Mouse (Mus musculus) 3T3-L1 (cell line): ENCODE results near the gene Prm1.

Source experiments
- DNase-seq: peaks from one replicate; pipeline ENCODE4 v3.0.0-alpha.2; 2015; ENCODE audit warnings: low read depth, low spot score

Prm1 gene

DNA sequence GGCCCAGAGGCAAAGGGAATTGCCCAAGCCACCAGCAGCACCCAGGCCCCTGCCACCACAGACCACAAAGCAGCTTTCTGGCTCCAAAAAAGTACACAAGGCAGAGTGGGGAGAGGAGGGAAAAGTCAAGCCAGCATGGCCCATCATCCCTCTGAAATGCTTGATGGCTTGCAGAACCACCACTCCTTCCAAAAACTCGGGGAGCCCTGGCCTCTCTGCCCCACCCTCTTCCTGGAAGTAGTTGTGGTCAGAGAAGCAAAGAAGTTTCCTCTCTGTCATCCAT, 22.5 kb downstream of the Prm1 start:
- peak; percentile 64 for DNase-seq

DNA sequence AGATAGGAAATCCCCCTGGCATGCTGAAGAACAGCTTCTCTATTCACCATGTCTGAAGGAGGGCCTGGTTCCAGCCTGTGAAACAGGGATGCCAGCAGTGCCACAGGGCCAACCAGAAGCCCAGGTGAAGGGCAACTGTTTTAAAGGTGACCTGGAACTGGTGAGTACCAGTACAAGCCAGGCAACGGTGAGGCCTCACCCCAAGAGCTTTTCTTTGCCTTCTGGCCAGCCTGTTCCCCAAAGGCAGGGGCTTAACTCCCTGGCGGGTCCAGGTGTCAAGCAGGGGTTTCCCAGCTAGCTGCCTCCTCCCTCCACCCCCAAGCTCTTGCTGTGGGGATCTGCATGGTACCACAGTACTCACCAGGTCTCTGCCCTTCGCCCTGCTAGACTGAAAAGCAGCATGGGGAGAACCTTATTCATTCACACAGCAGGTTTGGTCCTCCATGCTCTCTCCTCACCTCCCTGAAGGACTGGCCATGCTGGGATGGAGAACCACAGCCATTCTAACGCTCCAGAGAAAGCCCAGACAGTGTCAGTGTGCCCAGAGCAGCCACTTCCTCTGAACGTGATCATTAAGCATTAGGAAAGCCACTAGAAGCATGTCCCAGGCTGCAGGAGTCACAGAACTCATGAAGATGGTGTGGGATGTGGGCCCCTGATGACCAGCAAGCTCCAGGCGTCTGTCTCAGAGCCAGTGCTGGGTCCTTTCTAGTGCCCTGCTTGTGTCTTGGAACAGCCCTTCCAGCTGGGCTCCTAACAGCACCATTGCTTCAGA, 23.1 kb downstream of the Prm1 start:
- no peak for DNase-seq

DNA sequence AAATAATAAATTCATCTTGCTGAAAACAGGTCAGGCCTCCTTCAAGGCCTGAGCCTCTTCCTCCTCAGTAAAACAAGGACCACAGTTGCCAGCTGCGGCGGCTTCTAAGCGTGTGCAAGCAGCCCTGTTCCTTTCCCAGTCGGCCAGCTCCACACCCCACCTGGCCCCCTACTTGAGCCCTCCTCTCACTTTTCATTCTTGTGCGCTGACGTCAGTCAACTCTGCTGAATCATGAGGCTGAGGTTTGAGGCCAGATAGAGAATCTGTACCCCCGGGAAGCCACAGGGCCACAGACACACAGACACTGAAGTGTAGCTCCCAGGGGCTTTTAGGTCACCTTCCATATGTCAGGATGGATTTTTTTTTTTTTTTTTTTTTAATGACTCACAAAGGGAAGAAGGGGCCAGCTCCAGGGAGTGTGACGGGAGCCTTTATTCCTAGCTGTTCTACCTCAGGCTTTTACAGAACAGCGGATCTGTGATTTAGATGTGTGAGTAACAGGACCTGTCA, 23.7 kb downstream of the Prm1 start:
- peak; percentile 88 for DNase-seq

DNA sequence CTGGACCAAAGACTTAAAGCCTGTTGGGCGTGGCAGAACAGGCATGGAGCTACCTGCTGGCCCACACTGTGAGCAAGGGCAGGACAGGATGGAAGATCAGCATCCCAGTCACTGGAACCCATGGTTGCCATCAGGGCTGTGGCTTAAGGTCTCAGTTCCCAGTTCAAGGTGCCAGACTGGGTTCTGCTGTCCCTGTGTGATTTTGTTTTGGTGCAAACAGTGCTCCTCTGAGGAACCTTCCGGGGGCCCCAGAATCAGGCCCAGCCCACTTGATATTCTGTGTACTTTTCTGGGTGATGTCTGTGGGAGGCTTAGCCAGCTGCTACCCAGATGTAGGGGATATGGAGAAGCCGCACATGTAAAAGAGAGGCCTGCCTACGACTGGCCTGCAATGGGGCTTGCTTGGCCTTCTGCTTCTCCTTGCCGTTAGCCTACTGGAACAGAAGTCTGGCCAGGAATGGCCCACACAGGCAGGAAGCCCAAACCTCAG, 25.0 kb downstream of the Prm1 start:
- peak; percentile 16 for DNase-seq

DNA sequence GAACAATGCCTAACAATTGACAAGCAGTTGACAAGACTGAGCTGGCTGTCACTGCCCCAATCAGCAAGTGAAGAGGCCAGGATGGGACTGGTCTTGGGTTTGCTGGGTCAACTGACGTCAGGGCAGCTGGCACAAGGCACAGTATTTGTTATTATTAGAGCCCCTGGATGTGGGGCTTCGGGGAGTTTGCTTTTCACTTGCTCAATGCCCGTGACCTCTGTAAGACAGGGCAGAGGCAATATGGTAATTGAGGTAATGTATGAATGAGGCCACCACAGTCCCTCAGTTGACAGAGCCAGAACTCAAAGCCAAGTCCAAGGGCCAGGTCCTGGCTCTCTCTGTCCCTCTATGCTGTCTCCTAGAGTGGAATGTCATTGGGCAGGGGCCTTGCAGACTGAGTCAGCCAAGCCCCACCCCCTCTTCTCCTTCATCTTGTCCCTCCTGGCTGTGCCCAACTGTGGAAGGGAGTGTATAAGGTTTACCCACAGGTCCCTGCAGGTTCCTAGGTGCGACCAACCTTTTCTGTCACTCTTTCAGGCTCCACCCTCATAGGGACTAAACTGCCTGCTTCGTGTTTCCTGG, 28.0 kb downstream of the Prm1 start:
- DNase-seq: peak; percentile 23

DNA sequence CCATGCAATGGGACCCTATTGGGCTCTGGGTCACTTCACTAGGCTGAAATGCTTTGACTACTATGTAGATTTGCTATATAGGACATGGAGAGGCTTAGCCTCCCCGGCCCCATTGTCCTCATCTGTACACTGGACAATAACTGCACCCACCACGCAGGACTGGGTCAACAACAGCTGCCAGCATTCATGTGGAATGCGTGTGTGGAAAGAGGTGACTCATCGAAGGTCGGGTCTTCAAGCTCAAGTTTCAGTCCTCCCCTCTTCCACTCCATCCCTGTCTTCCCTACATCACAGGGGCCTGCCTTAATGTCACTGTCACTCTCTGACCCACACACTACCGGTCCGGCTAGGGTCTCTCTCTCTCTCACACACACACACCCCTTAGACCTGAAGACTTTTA, 29.3 kb downstream of the Prm1 start:
- DNase-seq: peak; percentile 92

DNA sequence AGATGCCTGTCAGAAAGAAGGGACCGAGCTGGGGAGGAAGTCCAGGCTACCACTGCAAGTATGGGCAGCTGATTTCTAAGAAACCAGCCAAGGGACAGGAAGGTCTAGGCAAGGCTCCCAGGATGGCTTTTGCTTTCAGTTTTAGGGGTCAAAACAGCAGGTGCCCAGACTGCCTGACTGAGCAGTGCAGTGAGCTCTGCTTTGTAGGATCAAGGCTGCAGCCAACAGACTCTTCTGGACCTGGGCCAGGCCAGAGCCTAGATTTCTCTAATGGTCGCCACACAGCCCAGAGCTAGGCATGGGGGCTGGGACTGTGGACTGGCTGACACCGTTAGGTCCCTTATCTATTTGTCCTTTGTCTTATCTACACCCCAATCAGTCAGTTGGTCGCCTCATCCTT, 30.9 kb downstream of the Prm1 start:
- DNase-seq: no peak

DNA sequence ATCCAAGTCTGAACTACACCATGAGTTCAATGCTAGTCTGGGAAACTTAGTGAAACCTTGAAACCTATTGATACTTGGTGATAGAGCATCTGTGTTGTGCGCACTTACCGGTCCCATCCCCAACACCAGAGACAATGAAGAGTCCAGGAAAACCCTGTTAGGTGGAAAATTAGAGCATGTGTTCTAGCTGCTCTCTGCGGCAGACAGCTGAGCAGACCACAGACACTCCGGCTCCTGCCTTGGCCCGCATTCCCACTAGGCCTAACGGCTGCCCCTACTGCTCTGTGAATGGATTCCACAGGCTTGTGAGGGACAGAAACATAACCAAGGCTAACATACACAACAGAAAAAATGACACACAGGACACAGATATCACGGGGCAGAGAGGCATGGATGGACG, 32.1 kb downstream of the Prm1 start:
- DNase-seq: no peak

DNA sequence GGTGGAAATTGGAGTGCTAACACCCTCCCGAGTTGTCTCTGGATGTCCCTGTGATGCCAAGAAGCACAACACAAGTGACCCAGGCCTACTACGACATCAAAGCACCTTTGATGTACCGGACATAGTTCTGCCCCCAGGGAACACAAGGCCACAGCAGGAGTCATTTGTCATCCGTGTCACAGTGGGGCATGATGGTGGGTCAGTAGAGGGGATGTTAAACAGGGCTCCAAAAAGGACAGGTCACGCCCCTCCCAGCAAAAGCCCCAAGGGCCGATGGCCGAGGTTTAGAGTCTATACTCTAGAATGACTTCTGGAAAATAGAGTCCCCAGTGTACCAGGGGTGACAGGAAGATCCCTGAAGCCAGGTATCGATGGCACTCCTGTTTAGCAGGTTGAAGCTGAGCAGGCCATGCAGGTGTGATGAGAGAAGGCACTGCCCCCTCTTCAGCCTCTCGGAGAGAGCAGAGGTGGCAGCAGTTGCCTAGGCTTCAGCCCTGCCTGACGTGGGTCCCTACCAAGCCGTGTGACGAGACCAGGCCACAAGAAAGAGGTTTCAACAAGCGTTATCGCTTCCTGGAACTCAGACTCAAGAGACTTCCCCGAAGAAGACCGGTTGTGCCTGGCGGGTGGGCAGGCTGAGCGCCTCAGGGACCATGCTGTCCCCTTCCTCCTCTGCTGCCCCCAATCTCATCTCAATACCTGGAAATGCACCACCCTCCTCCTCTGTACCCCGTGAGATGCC, 33.7 kb downstream of the Prm1 start:
- DNase-seq: no peak

DNA sequence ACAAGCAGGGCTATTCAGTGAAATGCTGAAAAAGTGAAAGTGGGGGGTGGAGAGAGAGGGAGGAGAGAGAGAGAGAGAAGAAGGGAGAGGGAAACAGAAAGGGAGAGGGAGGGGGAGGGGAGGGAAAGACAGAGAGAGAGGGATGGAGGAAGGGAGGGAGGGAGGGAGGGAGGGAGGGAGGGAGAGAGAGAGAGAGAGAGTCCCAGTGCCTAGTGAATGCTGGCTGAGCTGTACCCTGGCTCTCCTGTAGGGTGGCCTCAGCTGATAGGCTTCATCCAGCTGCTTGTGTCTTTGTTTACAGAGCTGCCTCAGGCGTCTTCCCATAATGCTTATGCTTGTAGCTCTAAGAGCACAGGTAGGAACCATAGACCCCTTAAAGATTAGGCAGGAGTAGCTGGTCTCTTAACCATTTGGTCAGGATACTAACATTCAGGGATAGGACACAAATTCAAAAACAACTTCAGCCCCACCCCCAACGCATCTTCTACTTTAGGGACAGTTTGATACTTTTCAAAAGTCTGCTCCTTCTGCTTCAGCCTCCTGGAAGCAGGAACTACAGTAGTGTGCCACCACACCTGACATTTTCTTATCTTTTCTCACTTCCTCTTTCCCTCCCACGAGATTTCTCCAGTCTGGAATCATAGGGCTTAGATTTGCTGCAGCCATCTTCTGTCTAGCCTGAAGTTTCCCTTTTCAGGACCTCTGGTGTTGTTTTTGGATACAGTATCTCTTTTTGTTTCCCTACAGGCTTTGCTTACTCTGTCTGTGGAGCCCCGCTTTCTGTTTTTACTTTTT, 34.9 kb downstream of the Prm1 start:
- peak; percentile 53 for DNase-seq

DNA sequence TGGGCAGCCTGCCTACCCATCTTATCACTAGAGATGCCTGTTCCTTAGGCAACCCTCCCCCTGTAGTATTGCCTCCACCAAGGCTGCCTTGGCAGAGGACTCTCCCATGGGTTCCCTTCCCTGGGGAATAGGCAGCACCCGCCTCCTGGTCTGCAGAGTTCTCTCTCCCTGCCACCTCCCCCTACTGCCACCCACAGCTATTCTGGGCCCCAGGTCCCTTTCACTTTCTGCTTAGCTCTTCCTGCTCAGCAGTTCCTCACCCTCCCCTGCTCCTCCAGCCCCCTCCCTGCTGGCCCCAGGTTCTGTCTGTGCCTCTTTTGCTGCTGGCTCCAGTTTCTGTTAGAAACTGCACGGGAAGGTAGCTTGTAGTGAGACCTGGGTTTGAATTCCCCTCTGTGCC, 36.0 kb downstream of the Prm1 start:
- DNase-seq: no peak

DNA sequence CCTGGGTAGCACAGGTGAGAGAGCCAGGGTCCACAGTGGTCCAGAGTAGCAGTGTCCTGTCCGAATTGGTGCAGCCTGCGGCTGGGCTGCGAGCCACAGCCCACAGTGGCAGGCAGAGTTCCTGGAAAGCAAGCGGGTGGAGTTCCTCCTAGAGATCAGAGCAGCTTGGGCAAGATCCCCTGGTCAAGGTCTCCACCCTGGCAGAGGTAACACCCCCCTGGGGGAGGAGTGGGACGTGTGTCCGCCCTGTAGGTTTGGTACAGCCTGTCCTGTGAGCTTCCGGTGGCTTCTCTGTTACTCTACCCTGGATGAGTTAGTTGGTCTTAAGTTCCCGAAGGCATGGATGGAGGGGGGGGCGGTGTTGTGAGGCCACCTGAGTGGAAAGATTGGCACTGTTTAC, 36.8 kb downstream of the Prm1 start:
- no peak for DNase-seq

DNA sequence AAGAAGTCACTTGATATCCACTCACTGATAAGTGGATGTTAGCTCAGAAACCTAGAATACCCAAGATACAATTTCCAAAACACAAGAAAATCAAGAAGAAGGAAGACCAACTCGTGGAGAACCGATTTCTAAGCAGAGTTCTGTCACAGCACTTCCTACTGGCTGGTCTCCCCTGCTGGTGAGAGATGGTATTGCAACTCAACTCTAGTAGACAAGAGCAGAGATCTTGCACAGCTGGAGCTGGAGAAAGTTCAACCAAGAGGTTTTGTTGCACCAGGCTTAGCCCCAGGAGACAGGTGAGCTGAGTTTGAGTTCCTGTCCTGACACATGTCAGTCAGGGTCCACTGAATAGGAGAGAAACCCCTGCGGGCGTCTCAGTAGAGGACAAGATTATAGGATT, 38.5 kb downstream of the Prm1 start:
- peak; percentile 90 for DNase-seq

DNA sequence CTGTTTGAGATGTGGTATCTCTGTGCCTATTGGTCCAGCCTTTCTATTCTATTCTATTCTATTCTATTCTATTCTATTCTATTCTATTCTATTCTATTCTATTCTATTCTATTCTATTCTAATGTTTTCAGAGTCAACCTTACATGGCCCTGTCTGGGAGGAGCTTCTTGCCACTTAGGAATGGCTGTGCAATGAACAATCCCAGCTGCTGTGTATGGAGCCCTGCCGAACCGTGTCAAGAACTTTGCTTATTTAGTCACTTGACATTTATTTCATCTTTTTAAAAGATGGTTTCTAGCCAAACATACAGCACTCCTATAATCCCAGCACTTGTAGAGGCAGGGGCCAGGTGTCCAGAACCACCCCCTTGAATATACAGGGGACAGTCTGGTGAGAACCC, 41.3 kb downstream of the Prm1 start:
- DNase-seq: no peak

DNA sequence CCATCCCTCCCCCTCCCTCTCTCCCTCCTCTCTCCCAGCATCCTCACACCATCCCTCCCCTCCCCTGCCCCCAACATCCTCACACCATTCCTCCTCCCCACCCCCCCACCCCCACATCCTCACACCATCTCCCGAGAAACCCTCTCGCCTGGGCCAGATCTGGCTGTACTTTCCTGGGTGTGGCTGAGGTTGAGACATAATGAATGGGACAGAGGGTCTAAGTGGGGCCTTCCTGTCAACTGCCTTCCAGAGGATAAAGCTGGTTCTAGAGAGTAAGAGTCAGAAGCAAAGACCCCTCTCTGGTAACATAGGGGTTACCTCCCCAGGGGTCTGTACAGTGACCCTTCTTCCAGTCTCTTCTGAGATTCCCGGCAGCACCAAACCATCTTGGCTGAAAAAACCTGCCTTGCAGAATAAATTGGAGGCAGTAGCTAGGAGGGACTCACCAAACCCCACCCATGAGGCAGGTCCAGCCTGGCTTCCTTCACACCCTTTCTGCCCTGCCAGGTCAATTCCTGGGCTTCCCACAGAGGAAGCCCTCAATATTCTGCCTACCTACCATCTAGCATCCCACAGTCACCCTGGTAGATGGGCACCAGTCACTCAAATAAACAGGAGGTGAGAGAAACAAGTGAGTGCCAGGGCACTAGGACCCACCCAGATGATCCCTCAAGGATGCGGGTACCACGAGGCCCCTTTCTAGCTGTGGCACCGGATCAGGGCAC, 41.9 kb downstream of the Prm1 start:
- DNase-seq: no peak

DNA sequence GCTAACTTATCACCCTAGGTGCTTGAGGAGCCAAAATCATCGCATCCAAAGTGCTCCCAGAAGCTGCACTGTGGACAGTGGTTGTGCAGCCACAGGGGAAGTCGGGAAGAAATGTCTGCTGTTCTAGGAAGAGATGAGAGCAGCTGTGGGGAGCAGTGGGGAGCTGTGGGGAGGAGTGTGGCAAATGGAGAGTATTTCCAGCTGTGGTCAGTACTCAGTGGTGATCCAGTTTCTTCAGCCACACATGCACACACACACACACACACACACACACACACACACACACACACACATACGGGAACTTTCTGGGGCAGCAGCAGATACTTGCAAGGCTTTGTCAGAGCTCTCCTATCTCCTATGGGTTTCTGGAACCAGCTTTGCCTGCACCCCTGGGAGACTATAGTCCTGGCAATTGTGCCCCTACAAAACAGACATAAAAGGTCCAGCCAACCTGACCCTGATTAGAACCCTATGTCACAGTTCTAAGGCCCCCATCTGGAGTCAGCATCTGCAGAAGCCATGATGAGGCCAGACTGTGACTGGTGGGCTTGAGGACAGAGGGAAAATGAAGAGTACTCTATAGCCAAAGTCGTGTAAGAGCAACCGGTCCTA, 43.0 kb downstream of the Prm1 start:
- DNase-seq: no peak

DNA sequence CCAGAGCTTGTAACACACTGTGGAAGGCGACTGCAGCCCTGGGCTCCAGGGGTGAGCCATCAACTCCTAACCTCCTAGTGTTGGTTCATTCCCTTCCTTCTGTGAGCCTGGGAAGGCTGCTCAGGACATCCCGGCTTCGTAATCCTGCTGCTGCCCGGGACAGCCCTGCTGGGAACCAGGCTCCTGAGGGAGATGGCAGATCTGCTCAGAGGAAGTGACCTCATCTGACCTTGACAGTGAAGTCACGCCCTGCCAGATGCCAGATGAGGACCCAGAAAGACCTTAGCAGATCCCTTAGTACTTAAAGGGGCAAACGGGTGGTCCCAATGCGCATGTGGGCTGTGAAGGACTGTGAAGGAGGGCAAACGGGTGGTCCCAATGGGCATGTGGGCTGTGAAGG, 44.5 kb downstream of the Prm1 start:
- DNase-seq: peak; percentile 34

DNA sequence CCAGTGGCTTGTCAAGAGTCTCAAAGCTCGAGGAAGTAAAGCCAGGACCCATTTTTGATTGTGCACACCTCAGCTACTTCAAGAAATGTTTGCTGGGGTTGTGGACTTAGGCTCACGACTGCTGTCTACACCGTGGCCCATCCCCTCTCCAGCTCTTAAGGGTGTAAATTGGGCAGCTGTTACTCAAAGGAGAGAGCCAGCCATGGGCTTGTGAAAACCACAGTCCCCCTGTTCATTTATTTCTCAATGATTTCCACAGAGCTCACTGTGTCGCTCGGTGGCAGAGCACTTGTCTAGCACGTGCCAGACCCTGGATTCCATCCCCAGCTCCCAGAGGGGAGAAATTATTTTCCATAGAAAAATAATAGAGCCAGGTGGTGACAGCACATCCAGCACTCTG, 49.5 kb downstream of the Prm1 start:
- DNase-seq: no peak

DNA sequence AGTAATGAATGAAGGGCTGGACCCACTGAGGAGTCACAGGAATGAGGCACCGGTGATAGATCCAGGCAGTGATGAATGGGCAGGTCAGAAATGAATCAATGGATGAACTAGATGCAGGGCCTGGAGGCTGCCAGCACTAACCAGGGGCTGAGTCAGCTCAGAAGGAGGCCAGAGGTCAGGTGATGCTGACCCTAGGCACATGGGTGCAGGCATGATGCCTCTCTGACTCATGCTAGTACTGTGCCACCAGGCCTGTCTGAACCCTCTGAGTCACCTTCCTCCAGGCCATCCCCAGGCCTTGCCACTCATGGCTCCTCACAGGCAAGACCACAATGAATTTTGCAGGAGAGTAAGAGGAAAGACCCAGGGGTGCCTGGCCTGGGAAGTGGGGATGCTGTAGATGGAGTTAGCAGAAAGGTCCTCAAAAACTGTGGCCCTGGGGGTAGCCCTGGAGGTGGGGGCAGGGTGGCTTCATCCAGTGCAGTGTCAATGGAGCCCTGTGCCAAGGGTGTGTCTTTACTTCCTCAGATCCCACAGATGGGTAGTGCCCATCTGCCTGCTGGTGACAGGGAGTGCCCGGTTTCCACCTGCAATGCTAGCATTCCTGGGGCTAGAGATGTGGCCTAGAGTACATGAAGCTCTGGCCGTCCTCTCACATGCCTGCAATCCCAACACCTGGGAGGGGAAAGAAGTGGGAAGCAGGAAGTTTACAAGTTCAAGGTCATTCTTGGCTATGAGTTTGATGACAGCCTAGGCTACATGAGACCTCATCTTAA, 50.9 kb downstream of the Prm1 start:
- DNase-seq: peak; percentile 97

DNA sequence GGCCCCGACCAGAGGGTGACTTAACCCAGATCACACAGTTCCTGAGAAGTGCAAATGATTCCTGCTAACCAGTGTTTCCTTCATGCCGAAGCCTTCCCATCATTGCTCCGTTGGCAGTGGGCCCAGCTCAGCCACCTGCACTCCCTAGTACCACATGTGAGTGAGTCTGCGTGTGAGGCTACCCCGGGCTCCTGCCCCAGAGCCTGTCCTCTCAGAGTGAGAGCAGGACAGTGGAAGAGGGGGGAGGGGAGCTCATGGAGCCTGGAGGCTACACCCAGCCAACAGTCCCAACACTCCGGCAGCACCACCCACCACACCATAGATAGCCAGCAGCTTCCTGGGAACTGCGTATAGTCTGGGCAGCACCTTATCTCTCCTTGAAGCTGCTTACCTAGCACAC, 55.8 kb downstream of the Prm1 start:
- no peak for DNase-seq
